Mouse (Mus musculus) retina, postnatal 7 days (tissue): ENCODE results near the gene Mmp11.

Experiments
- DNase-seq: peaks from one replicate; pipeline ENCODE4 v3.0.0-alpha.2; 2012; ENCODE audit warnings: low read depth, low spot score

The Mmp11 gene

DNA sequence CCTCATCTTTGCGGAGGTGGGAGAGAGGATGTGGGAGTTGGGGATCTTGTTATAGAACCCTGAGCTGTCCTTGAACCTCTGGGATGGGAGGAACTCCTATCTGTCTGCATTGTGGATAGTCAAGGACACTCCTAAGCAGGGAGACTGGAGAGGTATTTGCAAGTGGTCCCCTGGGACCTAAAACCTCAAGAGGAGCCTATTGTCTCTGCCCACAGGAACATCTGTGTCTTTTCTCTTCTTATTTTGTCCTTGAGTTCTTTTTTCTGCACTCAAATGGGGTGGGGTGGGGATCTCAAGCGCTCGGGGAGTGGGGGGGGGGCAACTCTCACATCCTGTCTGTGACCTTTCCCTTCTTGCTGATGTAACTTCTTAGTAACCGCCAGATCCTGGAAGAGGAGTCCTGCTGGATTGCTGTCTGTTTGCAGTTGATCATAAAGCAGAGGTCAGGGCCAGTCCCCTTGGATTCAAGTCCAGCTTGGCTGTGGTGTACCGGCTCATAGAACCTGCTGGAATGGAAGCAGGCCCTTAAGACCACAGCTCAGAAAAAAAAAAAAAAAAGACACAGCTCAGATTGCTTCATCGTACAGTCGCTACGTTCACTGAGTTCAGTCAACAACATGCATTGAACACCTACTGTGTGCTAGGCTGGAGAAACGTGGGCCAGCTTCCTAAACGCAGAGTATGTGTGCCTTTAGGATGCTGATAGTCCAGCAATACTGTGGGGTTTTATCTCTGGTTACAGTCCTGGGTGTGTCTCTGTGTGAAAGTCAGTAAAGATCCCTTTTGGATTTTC lies 1.8 kb upstream of the Mmp11 start:
- DNase-seq, result no peak

- DNase-seq, result no peak
Observed at GRCm38 (mm10) chr10:75936909-75937667, 792 bp upstream of the Mmp11 start.

GRCm38 (mm10) chr10:75934991-75935390 lies 1.3 kb downstream of the Mmp11 start:
- DNase-seq, result no peak

DNA sequence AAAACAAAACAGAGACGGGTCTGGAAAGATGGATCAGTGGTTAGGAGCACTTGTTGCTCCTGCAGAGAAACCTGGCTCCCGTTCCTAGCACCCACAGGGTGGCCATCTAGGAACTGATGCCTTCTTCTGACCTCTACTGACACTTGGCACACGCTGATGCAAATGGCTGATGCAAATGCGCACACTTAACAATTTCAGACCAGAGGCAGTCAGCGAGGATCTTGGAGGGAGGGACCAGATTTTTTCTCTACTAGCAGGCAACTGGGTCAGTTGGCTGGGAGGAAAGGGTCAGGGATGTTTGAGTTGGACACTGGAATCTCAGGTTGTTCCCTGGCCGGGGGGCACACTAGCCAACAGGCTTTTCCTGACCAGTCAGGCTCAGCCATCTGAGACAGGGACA lies 3.4 kb downstream of the Mmp11 start, which contains the start of gene Chchd10:
Chchd10 (plus strand) TSS at position 240 of the 400 bp plus-strand sequence.
- no peak for DNase-seq

DNA sequence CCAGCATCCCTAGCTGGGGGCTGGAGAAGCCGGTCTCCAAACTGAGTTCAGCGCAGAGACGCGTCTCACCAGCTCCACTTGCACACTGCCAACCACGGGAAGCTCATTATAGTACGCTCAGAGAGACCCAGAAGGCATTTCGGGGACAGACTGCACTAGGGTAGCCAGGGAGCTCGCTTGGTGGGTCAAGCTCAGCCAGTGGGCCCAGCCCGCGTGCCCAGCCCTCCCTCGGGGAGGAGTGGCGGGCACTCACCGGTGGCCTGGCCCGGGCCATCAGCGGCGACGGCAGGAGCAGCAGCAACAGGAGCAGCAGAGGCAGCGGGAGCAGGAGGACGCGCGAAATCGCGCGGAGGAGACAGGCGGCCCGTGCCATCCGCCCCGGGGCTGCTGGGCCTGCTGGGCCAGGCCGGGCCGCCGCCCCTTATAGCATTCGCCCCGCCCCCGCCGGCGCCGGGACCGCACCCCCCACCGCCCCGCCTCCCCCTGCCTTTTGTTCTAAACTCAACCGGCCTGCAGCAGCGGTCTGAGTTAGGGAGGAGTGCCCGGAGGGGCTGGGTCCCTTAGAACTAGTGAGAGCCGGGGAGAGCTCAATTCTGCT lies 4.1 kb downstream of the Mmp11 start:
- DNase-seq, result no peak

GRCm38 (mm10) chr10:75931311-75931710 lies 5.0 kb downstream of the Mmp11 start:
- DNase-seq, result no peak

DNA sequence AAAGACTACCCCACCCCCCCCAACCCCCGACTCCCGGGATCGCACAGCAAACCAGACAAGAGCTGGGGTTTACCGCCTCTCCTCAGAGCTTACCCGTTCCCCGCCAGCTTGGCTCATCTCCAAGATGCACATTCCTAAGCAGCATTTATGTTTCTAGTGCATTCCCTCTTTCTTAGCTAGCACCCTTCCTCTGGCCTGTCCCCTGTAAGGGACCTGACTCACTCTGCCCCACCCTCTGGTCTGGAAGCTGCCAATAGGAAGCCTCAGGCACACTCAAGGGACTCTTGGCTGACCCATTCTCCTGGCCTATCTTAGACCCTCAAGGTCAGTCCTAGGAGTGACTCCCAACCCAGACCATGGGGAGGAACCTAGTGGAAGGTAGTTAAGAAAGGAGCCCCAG lies 6.0 kb downstream of the Mmp11 start:
- DNase-seq, result no peak

- DNase-seq, result no peak
Observed at GRCm38 (mm10) chr10:75926396-75926795, 9.9 kb downstream of the Mmp11 start.

- DNase-seq, result no peak
Observed at GRCm38 (mm10) chr10:75924324-75924723, 12.0 kb downstream of the Mmp11 start.

DNA sequence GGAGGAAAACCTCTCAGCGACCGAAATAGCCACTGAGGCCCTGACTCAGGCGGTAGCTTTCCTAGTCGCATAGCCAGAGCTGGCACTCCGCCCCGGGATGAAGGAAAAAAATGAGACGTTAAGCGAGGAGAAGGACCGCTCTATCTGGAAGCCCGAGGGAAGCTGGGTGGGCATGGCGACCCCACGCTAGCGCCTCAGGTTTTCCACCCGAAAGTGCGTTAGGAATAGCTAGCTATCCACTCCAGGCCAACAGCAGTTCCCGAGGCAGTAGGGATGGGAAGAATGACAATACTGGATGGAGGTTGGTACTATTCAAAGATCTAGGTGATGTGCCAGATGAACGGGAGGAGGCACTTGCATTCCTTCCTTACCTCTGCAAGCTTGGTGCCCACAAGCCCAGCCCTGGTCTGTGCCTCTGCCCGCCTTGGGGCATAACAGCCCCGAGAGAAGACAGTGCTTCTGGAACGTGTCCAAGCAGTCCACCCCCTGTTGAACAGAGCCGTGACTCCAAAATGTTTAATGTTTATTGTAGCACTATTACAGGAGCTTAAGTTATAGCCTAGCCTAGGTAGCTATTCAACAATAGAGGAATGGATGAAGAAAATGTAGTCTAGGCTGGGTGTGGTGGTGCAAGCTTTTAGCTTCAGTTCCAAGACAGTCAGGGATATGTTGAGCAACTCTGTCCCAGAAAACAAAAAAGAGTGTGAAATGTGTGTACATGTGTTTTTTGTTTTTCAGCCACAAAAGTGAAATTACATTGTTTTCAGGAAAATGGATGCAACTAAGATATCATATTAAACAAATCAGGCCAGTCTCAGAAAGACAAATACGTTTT lies 14.4 kb downstream of the Mmp11 start:
- no peak for DNase-seq

GRCm38 (mm10) chr10:75921026-75921725 lies 15.1 kb downstream of the Mmp11 start, which contains the start of gene Smarcb1:
Gene Smarcb1 (minus strand): TSS chr10:75921617.
- peak; percentile 93 for DNase-seq

DNA sequence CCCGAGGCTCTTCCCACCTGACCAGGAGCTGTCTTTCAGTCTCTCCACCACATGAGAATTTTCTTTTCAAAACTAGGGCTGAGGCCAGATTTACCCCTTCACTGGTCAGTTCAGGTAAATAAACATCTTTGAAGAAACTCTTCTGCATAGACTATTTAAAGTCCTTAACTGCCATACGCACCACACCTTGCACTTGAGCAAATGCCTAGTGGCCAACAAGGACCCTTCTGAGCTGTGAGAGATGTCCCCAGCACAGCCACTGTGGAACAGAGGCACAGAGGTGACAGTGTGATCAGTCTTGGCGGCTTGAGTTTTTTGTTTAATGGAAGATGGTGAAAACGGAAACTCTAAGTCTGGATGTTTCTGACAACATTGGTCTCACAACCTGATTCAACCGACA lies 17.3 kb downstream of the Mmp11 start:
- no peak for DNase-seq

- no peak for DNase-seq
Observed at GRCm38 (mm10) chr10:75916840-75917239, 19.5 kb downstream of the Mmp11 start.

GRCm38 (mm10) chr10:75915557-75915956 lies 20.7 kb downstream of the Mmp11 start:
- no peak for DNase-seq

DNA sequence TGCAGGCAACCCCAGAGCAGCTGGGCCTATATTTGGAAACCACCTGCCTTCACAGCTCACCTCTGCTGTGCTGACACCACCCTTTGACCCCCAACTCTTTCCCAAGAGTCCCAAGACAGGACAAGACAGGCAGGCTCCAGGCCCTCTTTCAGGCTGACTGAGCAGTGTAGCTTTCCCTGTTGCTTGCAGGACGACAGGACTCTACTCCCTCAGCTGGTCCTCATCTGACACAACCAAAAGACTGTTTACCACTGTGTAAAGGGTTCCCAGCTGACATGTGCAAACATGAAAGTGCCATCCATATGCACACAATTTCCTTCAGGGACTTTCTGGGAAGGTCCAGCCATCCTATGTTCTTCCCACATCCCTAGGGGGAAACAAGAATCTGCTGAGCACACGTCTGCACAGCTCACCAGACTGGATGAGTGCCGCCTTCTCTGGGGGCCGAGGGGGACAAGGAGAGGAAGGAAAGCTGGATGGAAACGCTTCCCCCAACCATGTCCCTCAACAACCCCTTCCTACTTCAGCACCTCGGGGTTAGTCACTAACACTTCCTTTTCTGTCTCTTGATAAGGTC lies 23.2 kb downstream of the Mmp11 start:
- no peak for DNase-seq

DNA sequence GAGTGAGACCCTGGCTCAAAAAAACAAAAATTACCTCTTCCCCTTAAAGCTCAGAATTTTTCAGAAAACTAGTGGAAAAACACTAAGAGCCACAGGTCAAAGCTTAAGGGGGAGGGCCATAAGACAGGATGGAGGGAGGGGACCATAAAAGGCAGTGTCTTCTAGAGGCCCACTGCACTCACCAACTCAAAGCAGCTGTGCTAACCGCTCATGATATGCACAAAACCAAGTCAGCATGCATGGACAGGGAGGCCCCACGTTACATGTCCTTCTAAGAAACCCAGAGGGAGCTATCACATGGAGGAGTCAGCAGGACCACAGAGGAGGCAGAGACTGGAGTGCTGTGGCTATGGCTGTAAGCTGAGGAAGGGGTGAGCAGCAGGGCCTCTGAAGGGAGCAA lies 25.6 kb downstream of the Mmp11 start:
- DNase-seq, result no peak

DNA sequence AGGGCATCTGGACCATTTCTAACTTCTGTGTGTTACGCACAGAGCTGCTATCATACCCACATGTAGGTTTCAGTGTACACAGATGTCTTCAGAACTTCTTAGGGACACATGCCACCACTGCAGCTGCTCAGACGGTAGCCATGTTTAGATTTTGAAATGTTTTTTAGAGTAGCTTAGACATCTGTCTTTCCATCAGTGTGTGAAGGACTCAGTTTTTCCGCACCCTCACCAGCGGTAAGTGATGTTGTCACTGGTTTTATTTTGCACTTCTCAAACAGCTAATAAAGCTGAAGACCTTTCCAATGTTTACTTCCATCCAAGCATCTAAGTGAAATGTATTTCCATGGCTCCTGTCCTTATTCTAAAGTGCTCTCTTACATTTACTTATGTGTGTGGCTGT lies 29.4 kb downstream of the Mmp11 start:
- DNase-seq, result no peak

DNA sequence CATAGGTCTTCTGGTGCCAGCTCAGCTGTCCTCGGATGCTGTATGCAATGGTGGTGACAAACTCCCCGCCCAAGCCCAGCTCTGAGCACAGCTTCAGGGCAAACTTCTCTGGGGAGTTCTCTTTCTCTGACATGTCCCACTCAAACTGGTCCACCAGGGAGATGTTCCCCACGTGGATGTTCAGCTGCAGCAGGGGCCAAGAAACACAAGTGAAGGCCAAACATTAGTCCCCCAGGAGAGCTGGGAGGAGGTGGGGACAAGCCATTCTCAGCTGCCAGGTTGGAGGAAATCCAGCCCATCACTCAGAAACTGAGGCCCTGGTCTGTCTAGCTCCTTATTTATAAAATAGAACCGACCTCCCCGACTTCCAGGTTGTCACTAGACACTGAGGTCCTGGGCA lies 31.9 kb downstream of the Mmp11 start:
- DNase-seq, result no peak

DNA sequence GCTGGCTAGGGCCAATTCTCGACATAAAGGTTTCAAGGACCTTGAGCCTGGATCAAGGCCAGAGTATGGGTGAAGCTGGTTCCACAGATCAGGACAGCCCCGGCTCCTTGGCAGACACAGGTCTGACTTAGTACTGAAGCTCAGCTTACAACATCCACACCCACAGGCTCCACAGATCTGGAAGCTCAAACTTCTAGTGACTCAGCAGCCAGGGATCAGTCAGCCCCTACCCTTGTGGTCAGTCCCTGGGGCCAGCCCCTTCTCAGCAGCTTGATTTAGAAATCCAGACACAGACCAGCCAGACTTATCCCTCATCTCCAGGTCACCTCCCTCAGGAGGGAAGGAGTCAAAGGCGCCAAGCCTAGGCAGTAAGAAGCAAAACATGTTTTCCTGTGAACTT lies 37.5 kb downstream of the Mmp11 start:
- DNase-seq, result no peak

DNA sequence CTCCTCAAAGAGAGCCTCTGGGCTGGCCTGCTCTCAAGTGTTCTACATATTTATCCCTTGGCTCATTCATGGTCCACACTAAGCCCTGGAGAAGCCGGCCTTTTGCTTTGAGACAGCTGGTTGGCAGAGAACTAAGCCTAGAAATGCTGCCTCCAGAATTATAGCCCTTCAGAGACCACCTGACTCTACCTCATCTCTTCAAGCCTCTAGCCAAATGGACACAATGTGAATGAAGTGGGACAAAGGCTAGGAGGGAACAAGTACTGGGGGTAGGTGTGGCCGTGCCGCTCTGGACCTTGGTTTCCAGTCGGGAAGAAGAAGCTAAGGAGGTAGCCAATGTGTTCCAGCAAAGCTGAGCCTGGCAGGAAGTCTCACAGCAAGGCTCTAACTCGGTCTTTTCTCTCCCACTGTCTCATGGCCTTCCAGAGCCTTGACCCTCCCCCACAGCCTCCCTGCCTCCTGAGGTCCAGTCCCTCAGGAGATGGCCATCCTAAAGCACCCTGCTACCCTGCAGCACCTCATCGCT lies 38.2 kb downstream of the Mmp11 start:
- DNase-seq, result no peak
